Comparison of ENCODE assay signal across 1 mouse cellular context in the genomic region with DNA sequence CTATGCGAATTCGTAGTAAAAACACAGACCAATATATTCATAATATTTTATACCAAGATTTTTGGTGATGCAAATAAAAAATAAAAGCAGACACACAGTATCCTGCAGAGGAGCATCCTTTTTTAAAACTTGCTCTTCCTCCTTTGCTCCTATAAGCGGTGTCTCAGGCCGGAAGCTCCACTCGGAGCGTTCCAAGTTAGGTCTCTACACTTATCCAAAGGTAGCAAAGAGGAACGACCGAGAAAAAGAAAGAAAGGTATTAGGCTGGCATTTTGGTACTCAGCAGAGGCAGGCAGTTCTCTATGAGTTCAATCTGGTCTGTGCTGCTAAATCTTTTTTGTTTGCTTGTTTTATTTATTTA.
TF ChIP-seq lines count a peak whose summit lies in the region.

No protein-coding gene starts in this region.

TF ChIP-seq in MEL, 35 proteins besides CTCF, POLR2A, EP300 and RAD21:
- TF ChIP-seq POLR2AphosphoS2 (IDR thresholded peaks at IDR 0.05; ENCODE audit: low read length) (no peak), TBP (IDR thresholded peaks at IDR 0.05; ENCODE audit: low read depth, low read length) (0 out of 2 replicates have a peak, but pooled peaks have one; percentile 55)
